In genomic region chr7:96336376-96336775, GRCm38 (mm10) we compare ENCODE assay signal across 10 mouse cellular contexts.
"Had no signal": no experiment of that assay in that cellular context is flagged by ENCODE, and none has a peak within 500 bp of the region (broad histone marks: within the 10 kb centered on the region; RNA-seq: fewer than 3 reads in every experiment).

No protein-coding gene starts in this region.

- H3K4me2 ChIP-seq: kidney, embryonic 15.5 days; limb, embryonic 15.5 days; liver, embryonic 12.5 days; lung, embryonic 14.5 days; midbrain, embryonic 13.5 days had no signal

- ATAC-seq: liver, embryonic 12.5 days; midbrain, embryonic 13.5 days had no signal

- H3K27ac ChIP-seq: kidney, embryonic 15.5 days; limb, embryonic 15.5 days; liver, embryonic 12.5 days; midbrain, embryonic 13.5 days had no signal

- H3K9me3 ChIP-seq: kidney, embryonic 15.5 days; limb, embryonic 15.5 days; liver, embryonic 12.5 days; midbrain, embryonic 13.5 days had no signal

- DNase-seq: kidney, postnatal 14 days; lung, embryonic 14.5 days; lung, postnatal 10 days; lung, postnatal 4 days; right cerebral cortex, postnatal 14 days; thymus, postnatal 36 days had no signal

- H3K9ac ChIP-seq: kidney, embryonic 15.5 days; limb, embryonic 15.5 days; liver, embryonic 12.5 days; lung, embryonic 14.5 days; midbrain, embryonic 13.5 days had no signal

- H3K4me1 ChIP-seq: kidney, embryonic 15.5 days; limb, embryonic 15.5 days; liver, embryonic 12.5 days had no signal

- H3K27me3 ChIP-seq: kidney, embryonic 15.5 days; limb, embryonic 15.5 days; liver, embryonic 12.5 days; midbrain, embryonic 13.5 days had no signal

- H3K36me3 ChIP-seq: kidney, embryonic 15.5 days; limb, embryonic 15.5 days; liver, embryonic 12.5 days; midbrain, embryonic 13.5 days had no signal

- H3K4me3 ChIP-seq: kidney, embryonic 15.5 days; limb, embryonic 15.5 days; liver, embryonic 12.5 days; midbrain, embryonic 13.5 days had no signal
